Mouse (Mus musculus): ENCODE data around the gene Fam234b. TPM values are rescaled to one million over a fixed set of nuclear protein-coding genes. Genes with fewer than 3 reads are reported as not detected.

Fam234b gene
- polyA plus RNA-seq, 1 experiment, result 1.1 TPM

GRCm38 (mm10) chr6:135175014-135175413, 22.8 kb upstream of the Fam234b start:
- H3K4me3 ChIP-seq (replicated peaks), result no peak overlapping the region
- TF ChIP-seq FLI1 (IDR thresholded peaks at IDR 0.05; ENCODE audit: low read length), result no peak
- TF ChIP-seq GATA1 (IDR thresholded peaks at IDR 0.05; ENCODE audit: borderline replicate concordance, low read length), result no peak
- no peaks in the 10 kb centered on the region for H3K36me3 ChIP-seq (replicated peaks; ENCODE audit: low read length)
- peaks cover 5% of the 10 kb centered on the region for H3K4me1 ChIP-seq
- peaks cover 12% of the 10 kb centered on the region for H3K27me3 ChIP-seq (replicated peaks)
- H3K9me3 ChIP-seq, result peaks cover 13% of the 10 kb centered on the region

DNA sequence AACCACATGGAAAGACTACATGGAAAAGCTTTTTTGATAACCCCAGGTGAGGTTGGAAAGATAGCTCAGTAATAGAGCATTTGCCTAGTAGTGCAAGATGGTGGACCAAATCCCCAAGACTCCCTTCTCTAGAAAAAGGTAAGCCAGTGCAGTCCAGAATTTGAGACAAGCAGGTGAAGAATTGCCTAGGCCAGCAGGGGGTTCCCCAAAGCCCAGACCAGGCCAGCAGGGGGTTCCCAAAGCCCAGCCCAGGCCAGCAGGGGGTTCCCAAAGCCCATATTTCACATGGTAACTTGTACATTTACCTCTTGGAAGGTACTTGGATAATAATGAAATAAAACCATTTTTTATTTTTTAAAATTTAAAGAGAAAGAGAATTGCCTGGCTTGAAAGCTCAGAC, 20.5 kb upstream of the Fam234b start:
- TF ChIP-seq GATA1 (IDR thresholded peaks at IDR 0.05; ENCODE audit: borderline replicate concordance, low read length), result no peak
- no peak for TF ChIP-seq FLI1 (IDR thresholded peaks at IDR 0.05; ENCODE audit: low read length)
- Histone ChIP-seq H3K4me3 (replicated peaks) (no peak overlapping the region), H3K27me3 (replicated peaks) (peaks cover 16% of the 10 kb centered on the region)

GRCm38 (mm10) chr6:135178599-135178998, 19.2 kb upstream of the Fam234b start:
- Histone ChIP-seq H3K4me1 (peaks cover 9% of the 10 kb centered on the region), H3K9me3 (peaks cover 1% of the 10 kb centered on the region), H3K4me3 (replicated peaks) (no peak overlapping the region), H3K36me3 (replicated peaks; ENCODE audit: low read length) (no peaks in the 10 kb centered on the region), H3K27me3 (replicated peaks) (peaks cover 18% of the 10 kb centered on the region)
- TF ChIP-seq FLI1 (IDR thresholded peaks at IDR 0.05; ENCODE audit: low read length) (no peak), GATA1 (IDR thresholded peaks at IDR 0.05; ENCODE audit: borderline replicate concordance, low read length) (no peak)

More for the DNA sequence above, 20.5 kb upstream of the Fam234b start:
- Histone ChIP-seq H3K9me3 (peaks cover 13% of the 10 kb centered on the region), H3K4me1 (peaks cover 5% of the 10 kb centered on the region), H3K36me3 (replicated peaks; ENCODE audit: low read length) (no peaks in the 10 kb centered on the region)

- TF ChIP-seq GATA1 (IDR thresholded peaks at IDR 0.05; ENCODE audit: borderline replicate concordance, low read length) (no peak), FLI1 (IDR thresholded peaks at IDR 0.05; ENCODE audit: low read length) (no peak)
- Histone ChIP-seq H3K4me3 (replicated peaks) (no peak overlapping the region), H3K27me3 (replicated peaks) (peaks cover 16% of the 10 kb centered on the region), H3K4me1 (peaks cover 16% of the 10 kb centered on the region), H3K9me3 (no peaks in the 10 kb centered on the region), H3K36me3 (replicated peaks; ENCODE audit: low read length) (no peaks in the 10 kb centered on the region)
Observed at GRCm38 (mm10) chr6:135182925-135183324, 14.9 kb upstream of the Fam234b start.

DNA sequence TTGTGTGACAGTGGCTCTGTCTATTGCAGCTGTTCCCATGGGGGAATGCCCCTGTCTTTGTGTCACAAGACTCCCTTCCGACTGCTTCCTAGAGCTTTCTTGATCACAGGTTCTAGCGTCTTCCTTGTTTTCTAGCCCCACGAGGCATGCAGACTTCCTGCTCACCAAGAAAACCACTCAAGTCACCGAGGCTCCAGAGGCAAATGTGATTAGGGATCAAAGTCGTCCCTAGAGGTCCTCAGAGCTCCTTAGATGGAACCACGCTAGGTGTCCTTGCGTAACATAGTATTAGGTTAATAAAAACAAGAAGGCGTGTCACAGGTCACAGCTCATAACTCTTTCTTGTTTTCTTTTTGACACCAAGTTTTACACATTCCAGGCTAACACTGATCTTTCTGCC, 13.8 kb upstream of the Fam234b start:
- Histone ChIP-seq H3K9me3 (no peaks in the 10 kb centered on the region), H3K4me1 (peaks cover 24% of the 10 kb centered on the region), H3K36me3 (replicated peaks; ENCODE audit: low read length) (no peaks in the 10 kb centered on the region), H3K4me3 (replicated peaks) (no peak overlapping the region), H3K27me3 (replicated peaks) (peaks cover 11% of the 10 kb centered on the region)
- TF ChIP-seq GATA1 (IDR thresholded peaks at IDR 0.05; ENCODE audit: borderline replicate concordance, low read length) (no peak), FLI1 (IDR thresholded peaks at IDR 0.05; ENCODE audit: low read length) (no peak)

GRCm38 (mm10) chr6:135187076-135187917, 10.5 kb upstream of the Fam234b start:
- TF ChIP-seq FLI1 (IDR thresholded peaks at IDR 0.05; ENCODE audit: low read length), result no peak
- TF ChIP-seq GATA1 (IDR thresholded peaks at IDR 0.05; ENCODE audit: borderline replicate concordance, low read length), result no peak
- H3K4me3 ChIP-seq (replicated peaks), result no peak overlapping the region
- H3K9me3 ChIP-seq, result no peaks in the 10 kb centered on the region
- H3K36me3 ChIP-seq (replicated peaks; ENCODE audit: low read length), result no peaks in the 10 kb centered on the region
- peaks cover 4% of the 10 kb centered on the region for H3K27me3 ChIP-seq (replicated peaks)
- H3K4me1 ChIP-seq, result peaks cover 47% of the 10 kb centered on the region

GRCm38 (mm10) chr6:135188629-135189028, 9.1 kb upstream of the Fam234b start:
- Histone ChIP-seq H3K4me1 (peaks cover 42% of the 10 kb centered on the region), H3K4me3 (replicated peaks) (no peak overlapping the region), H3K27me3 (replicated peaks) (peaks cover 2% of the 10 kb centered on the region), H3K9me3 (no peaks in the 10 kb centered on the region), H3K36me3 (replicated peaks; ENCODE audit: low read length) (no peaks in the 10 kb centered on the region)
- TF ChIP-seq GATA1 (IDR thresholded peaks at IDR 0.05; ENCODE audit: borderline replicate concordance, low read length) (no peak), FLI1 (IDR thresholded peaks at IDR 0.05; ENCODE audit: low read length) (no peak)

DNA sequence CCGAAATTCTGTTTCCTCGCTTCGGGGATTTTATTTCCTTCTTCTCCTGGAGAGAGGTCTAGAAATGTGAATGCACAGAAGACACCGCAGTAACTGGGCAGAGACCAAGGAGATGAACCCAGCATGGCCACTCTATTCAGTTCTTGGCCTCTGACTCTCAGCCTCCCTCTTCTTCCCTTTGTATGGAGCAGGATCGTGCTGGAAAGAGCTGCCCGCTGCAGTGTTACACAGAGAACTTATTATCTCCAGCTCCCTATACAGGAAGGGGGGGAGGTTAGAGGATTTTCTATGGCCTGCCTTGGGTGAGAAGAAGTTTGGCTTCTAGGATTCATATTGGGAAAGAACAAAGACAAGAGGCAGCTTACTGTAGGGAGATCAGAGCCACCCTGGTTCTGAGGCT, 7.7 kb upstream of the Fam234b start:
- Histone ChIP-seq H3K36me3 (replicated peaks; ENCODE audit: low read length) (no peaks in the 10 kb centered on the region), H3K9me3 (no peaks in the 10 kb centered on the region), H3K27me3 (replicated peaks) (no peaks in the 10 kb centered on the region), H3K4me1 (peaks cover 40% of the 10 kb centered on the region), H3K4me3 (replicated peaks) (no peak overlapping the region)
- no peak for TF ChIP-seq GATA1 (IDR thresholded peaks at IDR 0.05; ENCODE audit: borderline replicate concordance, low read length)
- TF ChIP-seq FLI1 (IDR thresholded peaks at IDR 0.05; ENCODE audit: low read length), result no peak

DNA sequence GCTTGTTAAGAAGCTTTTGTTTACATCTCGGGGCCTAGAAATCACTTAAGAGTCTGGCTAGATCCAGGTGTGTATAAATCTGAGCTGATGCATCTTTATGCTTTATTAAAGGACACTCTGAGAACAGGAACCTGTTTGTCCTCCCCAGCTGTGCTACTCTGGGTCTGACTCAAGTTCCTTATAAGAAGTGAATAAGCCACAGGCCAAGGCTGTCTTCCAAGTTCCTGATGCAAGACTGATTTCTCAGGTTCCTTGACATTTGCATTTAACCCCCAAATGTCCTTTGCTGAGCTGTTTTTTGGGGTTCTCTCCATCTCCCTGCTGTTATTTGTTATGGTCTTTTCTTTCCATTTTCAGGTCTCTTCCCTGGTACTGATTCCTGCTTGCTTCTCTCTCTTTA, 5.9 kb upstream of the Fam234b start:
- H3K4me1 ChIP-seq, result peaks cover 45% of the 10 kb centered on the region
- TF ChIP-seq GATA1 (IDR thresholded peaks at IDR 0.05; ENCODE audit: borderline replicate concordance, low read length), result no peak
- TF ChIP-seq FLI1 (IDR thresholded peaks at IDR 0.05; ENCODE audit: low read length), result no peak
- H3K4me3 ChIP-seq (replicated peaks), result no peak overlapping the region
- no peaks in the 10 kb centered on the region for H3K9me3 ChIP-seq
- no peaks in the 10 kb centered on the region for H3K36me3 ChIP-seq (replicated peaks; ENCODE audit: low read length)
- no peaks in the 10 kb centered on the region for H3K27me3 ChIP-seq (replicated peaks)

GRCm38 (mm10) chr6:135192993-135193392, 4.8 kb upstream of the Fam234b start:
- Histone ChIP-seq H3K4me1 (peaks cover 47% of the 10 kb centered on the region), H3K9me3 (no peaks in the 10 kb centered on the region), H3K36me3 (replicated peaks; ENCODE audit: low read length) (no peaks in the 10 kb centered on the region), H3K4me3 (replicated peaks) (no peak overlapping the region), H3K27me3 (replicated peaks) (no peaks in the 10 kb centered on the region)
- TF ChIP-seq GATA1 (IDR thresholded peaks at IDR 0.05; ENCODE audit: borderline replicate concordance, low read length) (no peak), FLI1 (IDR thresholded peaks at IDR 0.05; ENCODE audit: low read length) (no peak)
